Mouse (Mus musculus): ENCODE results near the gene Plcb3. TPM values are rescaled to one million over a fixed set of nuclear protein-coding genes. Genes with fewer than 3 reads are reported as not detected.
A peak's percentile ranks its signal among the peaks of the same experiment; 100 is the strongest.

The Plcb3 gene
- polyA plus RNA-seq, 1 experiment from 2014 or later: 18.1 TPM

- WGBS: 70% methylated on average over 13 of the region's 13 CpGs
- peak overlapping the region; percentile 82 for H3K4me3 ChIP-seq
Observed at GRCm38 (mm10) chr19:6977759-6978638, 1.7 kb upstream of the Plcb3 start.

GRCm38 (mm10) chr19:6974211-6975205 lies 1.8 kb downstream of the Plcb3 start, which contains the start of gene Ppp1r14b:
Gene Ppp1r14b (plus strand): TSS chr19:6974968.
- Histone ChIP-seq H3K4me1 (peaks cover 64% of the 10 kb centered on the region), H3K27me3 (replicated peaks) (no peaks in the 10 kb centered on the region), H3K36me3 (peaks cover 24% of the 10 kb centered on the region), H3K27ac (replicated peaks) (peak within 1 kb of the TSS; percentile 81), H3K4me2 (peak within 1 kb of the TSS; percentile 81), H3K9me3 (no peaks in the 10 kb centered on the region), H3K9ac (peak within 1 kb of the TSS; percentile 93), H3K4me3 (peak within 1 kb of the TSS; percentile 86)
- peak; percentile 28; the same call in 1 of the 2 replicates for ATAC-seq (ENCODE audit: extremely low read depth, insufficient number of reproducible peaks, low FRiP score, low TSS enrichment)
- under 1% methylated on average over 62 of the region's 84 CpGs for WGBS

More at GRCm38 (mm10) chr19:6977759-6978638, 1.7 kb upstream of the Plcb3 start:
- peak overlapping the region; percentile 97; the same call in 1 of the 2 replicates for H3K27ac ChIP-seq (replicated peaks)
- peaks cover 43% of the 10 kb centered on the region for H3K36me3 ChIP-seq
- ATAC-seq (ENCODE audit: extremely low read depth, insufficient number of reproducible peaks, low FRiP score, low TSS enrichment): no peak
- H3K27me3 ChIP-seq (replicated peaks): no peaks in the 10 kb centered on the region
- H3K9me3 ChIP-seq: no peaks in the 10 kb centered on the region
- peak overlapping the region; percentile 87 for H3K4me2 ChIP-seq
- peak overlapping the region; percentile 87 for H3K9ac ChIP-seq
- H3K4me1 ChIP-seq: peaks cover 51% of the 10 kb centered on the region

- Histone ChIP-seq H3K9me3 (no peaks in the 10 kb centered on the region), H3K27me3 (replicated peaks) (no peaks in the 10 kb centered on the region), H3K4me1 (peaks cover 62% of the 10 kb centered on the region), H3K27ac (replicated peaks) (no peak overlapping the region), H3K36me3 (peaks cover 23% of the 10 kb centered on the region), H3K9ac (peak overlapping the region; percentile 93), H3K4me3 (peak overlapping the region; percentile 86), H3K4me2 (peak overlapping the region; percentile 81)
- 38% methylated on average over 12 of the region's 12 CpGs for WGBS
- ATAC-seq (ENCODE audit: extremely low read depth, insufficient number of reproducible peaks, low FRiP score, low TSS enrichment): no peak
Observed at GRCm38 (mm10) chr19:6973581-6974190, 2.6 kb downstream of the Plcb3 start.

- H3K9ac ChIP-seq: peak overlapping the region; percentile 2; the same call in 1 of the 2 replicates
- H3K27me3 ChIP-seq (replicated peaks): no peaks in the 10 kb centered on the region
- H3K4me3 ChIP-seq: no peak overlapping the region
- H3K9me3 ChIP-seq: no peaks in the 10 kb centered on the region
- H3K4me2 ChIP-seq: no peak overlapping the region
- H3K4me1 ChIP-seq: peaks cover 59% of the 10 kb centered on the region
- H3K36me3 ChIP-seq: peaks cover 10% of the 10 kb centered on the region
- 81% methylated on average over 13 of the region's 13 CpGs for WGBS
- no peak overlapping the region for H3K27ac ChIP-seq (replicated peaks)
- no peak for ATAC-seq (ENCODE audit: extremely low read depth, insufficient number of reproducible peaks, low FRiP score, low TSS enrichment)
Observed at GRCm38 (mm10) chr19:6972247-6972917, 3.9 kb downstream of the Plcb3 start.

GRCm38 (mm10) chr19:6971644-6972043 lies 4.6 kb downstream of the Plcb3 start:
- no peaks in the 10 kb centered on the region for H3K9me3 ChIP-seq
- peaks cover 8% of the 10 kb centered on the region for H3K36me3 ChIP-seq
- WGBS: 33% methylated on average over 6 of the region's 6 CpGs
- peaks cover 53% of the 10 kb centered on the region for H3K4me1 ChIP-seq
- no peaks in the 10 kb centered on the region for H3K27me3 ChIP-seq (replicated peaks)
- H3K9ac ChIP-seq: peak overlapping the region; percentile 2
- H3K27ac ChIP-seq (replicated peaks): peak overlapping the region; percentile 63
- no peak overlapping the region for H3K4me3 ChIP-seq
- H3K4me2 ChIP-seq: no peak overlapping the region
- no peak for ATAC-seq (ENCODE audit: extremely low read depth, insufficient number of reproducible peaks, low FRiP score, low TSS enrichment)

GRCm38 (mm10) chr19:6970460-6971085 lies 5.7 kb downstream of the Plcb3 start:
- Histone ChIP-seq H3K36me3 (peaks cover 15% of the 10 kb centered on the region), H3K4me3 (peak overlapping the region; percentile 70), H3K27me3 (replicated peaks) (no peaks in the 10 kb centered on the region), H3K4me2 (peak overlapping the region; percentile 79), H3K27ac (replicated peaks) (peak overlapping the region; percentile 63), H3K9me3 (no peaks in the 10 kb centered on the region), H3K9ac (peak overlapping the region; percentile 89), H3K4me1 (peaks cover 46% of the 10 kb centered on the region)
- 19% methylated on average over 11 of the region's 11 CpGs for WGBS
- no peak for ATAC-seq (ENCODE audit: extremely low read depth, insufficient number of reproducible peaks, low FRiP score, low TSS enrichment)

GRCm38 (mm10) chr19:6969665-6970381 lies 6.4 kb downstream of the Plcb3 start:
- H3K4me1 ChIP-seq: peaks cover 46% of the 10 kb centered on the region
- WGBS: 1% methylated on average over 53 of the region's 55 CpGs

GRCm38 (mm10) chr19:6969291-6969664 lies 7.0 kb downstream of the Plcb3 start:
- peaks cover 46% of the 10 kb centered on the region for H3K4me1 ChIP-seq
- H3K4me2 ChIP-seq: peak overlapping the region; percentile 79
- peaks cover 28% of the 10 kb centered on the region for H3K36me3 ChIP-seq
- H3K9me3 ChIP-seq: no peaks in the 10 kb centered on the region
- H3K27ac ChIP-seq (replicated peaks): peak overlapping the region; percentile 40; the same call in 1 of the 2 replicates
- H3K27me3 ChIP-seq (replicated peaks): no peaks in the 10 kb centered on the region
- WGBS: under 1% methylated on average over 20 of the region's 20 CpGs
- H3K9ac ChIP-seq: peak overlapping the region; percentile 89
- ATAC-seq (ENCODE audit: extremely low read depth, insufficient number of reproducible peaks, low FRiP score, low TSS enrichment): no peak
- H3K4me3 ChIP-seq: peak overlapping the region; percentile 70

More at GRCm38 (mm10) chr19:6969665-6970381, 6.4 kb downstream of the Plcb3 start:
- H3K4me3 ChIP-seq: peak overlapping the region; percentile 70
- H3K27ac ChIP-seq (replicated peaks): peak overlapping the region; percentile 63
- ATAC-seq (ENCODE audit: extremely low read depth, insufficient number of reproducible peaks, low FRiP score, low TSS enrichment): peak; percentile 69
- no peaks in the 10 kb centered on the region for H3K27me3 ChIP-seq (replicated peaks)
- peak overlapping the region; percentile 89 for H3K9ac ChIP-seq
- H3K4me2 ChIP-seq: peak overlapping the region; percentile 79
- H3K9me3 ChIP-seq: no peaks in the 10 kb centered on the region
- peaks cover 22% of the 10 kb centered on the region for H3K36me3 ChIP-seq

GRCm38 (mm10) chr19:6968491-6969271 lies 7.6 kb downstream of the Plcb3 start:
- Histone ChIP-seq H3K27ac (replicated peaks) (0 out of 2 replicates have a peak overlapping the region, but pooled peaks have one; percentile 17), H3K4me1 (peaks cover 41% of the 10 kb centered on the region), H3K4me3 (peak overlapping the region; percentile 70), H3K9ac (peak overlapping the region; percentile 89), H3K27me3 (replicated peaks) (no peaks in the 10 kb centered on the region), H3K4me2 (peak overlapping the region; percentile 79), H3K36me3 (peaks cover 33% of the 10 kb centered on the region), H3K9me3 (no peaks in the 10 kb centered on the region)
- ATAC-seq (ENCODE audit: extremely low read depth, insufficient number of reproducible peaks, low FRiP score, low TSS enrichment): no peak
- WGBS: 10% methylated on average over 15 of the region's 15 CpGs

Data from heart, embryonic 13.5 days (tissue).